Mouse (Mus musculus): ENCODE measurements around the gene Olfr104-ps. TPM values are rescaled to one million over a fixed set of nuclear protein-coding genes. Genes with fewer than 3 reads are reported as not detected.

Gene Olfr104-ps
- not detected for total RNA-seq (2021)
- long read RNA-seq, experiment 1: 0 reads
- long read RNA-seq, experiment 2: 0 reads

- DNase-seq (ENCODE audit: low spot score in 2 of 2): no peak
Measured at GRCm38 (mm10) chr17:37359282-37359681, at the start of gene Olfr104-ps. TSS of gene Olfr104-ps (plus strand) at chr17:37359582.

- DNase-seq (ENCODE audit: low spot score in 2 of 2): no peak
Measured at GRCm38 (mm10) chr17:37310146-37310699, 49.2 kb upstream of the Olfr104-ps start.

- no peak for DNase-seq (ENCODE audit: low spot score in 2 of 2)
Measured at GRCm38 (mm10) chr17:37316954-37317353, 42.4 kb upstream of the Olfr104-ps start, which contains the start of gene Olfr102. TSS of gene Olfr102 (minus strand) at chr17:37317054.

GRCm38 (mm10) chr17:37339598-37339997 is 19.8 kb upstream of the Olfr104-ps start, which contains the start of gene Olfr103:
TSS of gene Olfr103 (minus strand) at chr17:37339698.
- no peak for DNase-seq (ENCODE audit: low spot score in 2 of 2)

- no peak for DNase-seq (ENCODE audit: low spot score in 2 of 2)
Measured at GRCm38 (mm10) chr17:37378733-37379132, 19.4 kb downstream of the Olfr104-ps start, which contains the start of gene Olfr105-ps. TSS of gene Olfr105-ps (plus strand) at chr17:37379033.

- DNase-seq (ENCODE audit: low spot score in 2 of 2): no peak
Measured at GRCm38 (mm10) chr17:37390093-37390492, 30.7 kb downstream of the Olfr104-ps start, which contains the start of gene Olfr106-ps. TSS of gene Olfr106-ps (plus strand) at chr17:37390393.

GRCm38 (mm10) chr17:37398926-37399325 is 39.5 kb downstream of the Olfr104-ps start, which contains the start of gene Olfr107:
TSS of gene Olfr107 (plus strand) at chr17:37399226.
- DNase-seq (ENCODE audit: low spot score in 2 of 2): no peak

- no peak for DNase-seq (ENCODE audit: low spot score in 2 of 2)
Measured at GRCm38 (mm10) chr17:37413380-37413779, 54.0 kb downstream of the Olfr104-ps start.

Other genes starting within 250 kb of the Olfr104-ps start
- gene Olfr92, start 239.5 kb upstream of the Olfr104-ps start, total RNA-seq (2021): not detected
- gene Olfr93, start 198.1 kb upstream of the Olfr104-ps start, total RNA-seq (2021): not detected
- gene Ubd, start 165.7 kb upstream of the Olfr104-ps start, total RNA-seq (2021): not detected
- not detected for gene Olfr94, start 158.6 kb upstream of the Olfr104-ps start, total RNA-seq (2021)
- not detected for gene Olfr95, start 146.5 kb upstream of the Olfr104-ps start, total RNA-seq (2021)
- gene Olfr96, start 139.4 kb upstream of the Olfr104-ps start, total RNA-seq (2021): not detected
- not detected for gene Olfr97, start 122.3 kb upstream of the Olfr104-ps start, total RNA-seq (2021)
- not detected for gene Olfr98, start 95.8 kb upstream of the Olfr104-ps start, total RNA-seq (2021)
- 1 to 10 TPM; 1.6 to 2.1 TPM for gene H2-M3, start 89.4 kb upstream of the Olfr104-ps start, total RNA-seq (2021)
- not detected for gene Olfr99, start 76.1 kb upstream of the Olfr104-ps start, total RNA-seq (2021)
- gene Olfr101, start 55.3 kb upstream of the Olfr104-ps start, total RNA-seq (2021): not detected
- not detected for gene Olfr102, start 42.5 kb upstream of the Olfr104-ps start, total RNA-seq (2021)
- not detected for gene Olfr103, start 19.9 kb upstream of the Olfr104-ps start, total RNA-seq (2021)
- gene Olfr105-ps, start 19.5 kb downstream of the Olfr104-ps start, total RNA-seq (2021): not detected
- not detected for gene Olfr106-ps, start 30.8 kb downstream of the Olfr104-ps start, total RNA-seq (2021)
- gene Olfr107, start 39.6 kb downstream of the Olfr104-ps start, total RNA-seq (2021): not detected
- gene Olfr108, start 85.9 kb downstream of the Olfr104-ps start, total RNA-seq (2021): not detected
- gene Olfr109, start 99.3 kb downstream of the Olfr104-ps start, total RNA-seq (2021): not detected
- gene H2-M2, start 124.0 kb downstream of the Olfr104-ps start, total RNA-seq (2021): not detected
- gene Olfr110, start 132.9 kb downstream of the Olfr104-ps start, total RNA-seq (2021): not detected
- not detected for gene Olfr111, start 148.4 kb downstream of the Olfr104-ps start, total RNA-seq (2021)
- not detected for gene Olfr112, start 209.9 kb downstream of the Olfr104-ps start, total RNA-seq (2021)
- gene Olfr113, start 218.1 kb downstream of the Olfr104-ps start, total RNA-seq (2021): not detected
- not detected for gene Olfr114, start 233.2 kb downstream of the Olfr104-ps start, total RNA-seq (2021)

All from gastrocnemius, postnatal 4 days (tissue).